Mouse (Mus musculus): ENCODE results near the gene Bfsp2.

The Bfsp2 gene

DNA sequence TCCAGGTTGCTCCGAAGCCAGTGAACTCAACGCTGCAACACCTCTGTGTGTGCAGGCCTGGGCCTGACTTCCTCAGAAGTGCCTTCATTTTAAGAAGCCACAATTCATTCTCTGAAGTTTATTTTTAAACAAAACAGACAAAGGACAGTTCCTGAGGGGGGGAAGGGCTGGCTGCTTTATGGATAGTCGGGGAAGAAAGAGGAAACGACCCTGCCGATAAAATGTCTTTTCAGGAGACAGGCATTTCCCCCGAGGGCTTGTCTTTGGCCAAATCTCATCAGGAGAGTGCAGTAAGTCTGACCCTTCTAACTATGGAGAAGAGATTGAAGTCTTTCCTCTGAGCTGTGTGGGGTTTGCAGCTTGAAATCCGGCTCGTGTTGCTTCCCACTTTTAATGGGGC, 5.4 kb upstream of the Bfsp2 start:
- no peak for DNase-seq (ENCODE audit: low spot score)

DNA sequence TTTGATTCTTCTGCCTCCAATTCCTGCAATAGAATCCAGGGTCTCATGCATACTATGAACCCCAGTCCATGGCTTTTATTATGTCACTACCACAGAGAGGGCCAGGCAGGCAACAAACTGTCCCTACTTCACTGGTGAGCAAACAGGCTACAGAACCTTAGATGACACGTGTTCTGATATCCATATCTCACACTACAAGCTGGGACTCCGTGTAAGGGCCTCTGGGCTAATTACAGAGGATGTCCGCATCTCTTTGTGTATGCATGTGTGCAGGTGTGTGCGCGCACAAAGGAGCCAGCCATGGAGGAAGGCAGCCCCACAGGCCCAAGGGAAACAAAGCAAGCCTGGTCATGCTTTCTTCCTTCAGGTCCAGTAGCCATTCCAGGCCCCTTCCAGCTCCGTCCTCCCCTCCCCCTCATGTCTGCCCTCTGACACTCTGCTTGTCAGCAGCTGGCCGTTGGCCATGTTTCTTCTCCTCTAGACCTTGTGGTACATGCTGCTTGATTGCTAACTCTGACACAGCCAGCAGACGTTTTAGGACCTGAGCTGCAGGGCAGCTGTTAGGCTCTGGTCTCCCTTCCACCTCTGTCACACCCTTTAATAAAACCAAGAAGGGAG, 492 bp upstream of the Bfsp2 start:
- no peak for DNase-seq (ENCODE audit: low spot score)

DNA sequence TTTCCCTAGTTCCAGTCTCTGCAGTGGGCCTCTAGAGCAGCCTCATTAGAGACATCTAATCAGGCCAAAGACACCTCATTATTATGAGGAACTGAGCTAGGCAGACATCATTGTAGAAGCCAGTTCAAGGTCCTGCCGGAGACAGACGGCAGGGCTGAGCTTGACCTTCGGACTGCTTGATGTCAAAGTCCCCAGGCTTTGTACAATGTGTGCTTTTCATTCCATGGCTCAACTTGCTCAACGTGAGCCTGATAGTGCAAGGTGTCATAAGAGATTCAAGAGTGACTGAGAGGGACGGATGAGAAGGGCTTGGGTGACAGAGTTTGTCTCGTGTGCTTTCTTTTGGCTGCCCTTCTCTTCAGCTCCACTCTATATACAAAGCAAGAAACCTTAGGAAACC, 4.8 kb downstream of the Bfsp2 start:
- DNase-seq (ENCODE audit: low spot score) = no peak

DNA sequence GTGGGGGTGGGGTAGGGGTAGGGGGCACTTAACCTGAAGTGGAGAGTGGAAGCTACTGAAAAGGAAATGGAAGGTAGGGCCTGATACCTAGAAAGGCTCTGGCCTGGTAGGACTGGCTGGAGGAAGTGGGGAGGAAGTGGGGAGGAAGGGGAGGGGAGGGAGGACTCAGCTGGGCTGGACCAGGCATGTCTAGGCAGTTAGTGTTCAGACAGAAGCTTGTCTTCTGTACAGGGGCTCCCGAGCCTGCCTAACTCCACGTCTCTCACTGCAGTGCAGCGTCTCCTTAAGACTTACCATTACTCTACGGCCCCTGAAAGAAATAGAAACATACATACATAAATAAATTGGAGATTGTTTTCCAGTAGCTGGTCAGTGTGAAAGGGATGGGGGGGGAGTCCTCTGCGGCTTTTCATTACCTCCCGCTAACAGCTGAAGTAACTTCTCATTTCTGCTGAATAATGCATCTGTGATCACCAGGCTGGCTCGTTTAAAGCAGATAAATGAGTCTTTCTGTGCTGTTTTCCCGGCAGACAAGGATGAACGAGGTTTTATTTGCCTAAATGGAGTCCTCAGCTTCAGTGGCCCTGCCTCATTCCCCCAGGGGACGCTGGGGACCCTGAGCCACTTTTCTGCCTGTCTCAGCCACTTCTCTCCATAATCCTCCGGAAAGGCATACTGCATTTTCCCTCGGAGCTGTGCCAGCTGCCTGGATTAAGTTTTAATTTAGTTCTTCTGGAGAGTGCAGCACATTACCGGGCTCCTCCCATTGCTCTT, 6.1 kb downstream of the Bfsp2 start:
- no peak for DNase-seq (ENCODE audit: low spot score)

DNA sequence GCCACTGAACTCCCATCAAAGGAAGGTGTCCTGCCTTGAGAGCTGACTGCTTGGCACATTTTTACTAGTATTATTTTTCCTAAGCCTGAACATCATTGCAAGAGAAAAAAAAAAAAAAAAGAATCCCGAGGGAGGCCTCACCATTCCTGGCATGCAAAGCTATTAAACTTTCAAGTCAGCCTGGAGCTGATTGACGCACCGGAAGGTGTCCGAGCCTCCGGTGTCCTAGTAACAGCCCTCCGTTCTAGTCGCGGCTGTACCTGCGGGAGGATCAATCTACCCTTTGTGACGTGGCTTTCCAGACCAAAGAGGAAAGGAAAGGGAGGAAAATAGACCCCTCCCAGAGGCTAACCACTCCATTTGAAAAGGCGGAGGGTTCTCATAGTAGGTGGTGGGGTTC, 8.4 kb downstream of the Bfsp2 start:
- DNase-seq (ENCODE audit: low spot score) = no peak

DNA sequence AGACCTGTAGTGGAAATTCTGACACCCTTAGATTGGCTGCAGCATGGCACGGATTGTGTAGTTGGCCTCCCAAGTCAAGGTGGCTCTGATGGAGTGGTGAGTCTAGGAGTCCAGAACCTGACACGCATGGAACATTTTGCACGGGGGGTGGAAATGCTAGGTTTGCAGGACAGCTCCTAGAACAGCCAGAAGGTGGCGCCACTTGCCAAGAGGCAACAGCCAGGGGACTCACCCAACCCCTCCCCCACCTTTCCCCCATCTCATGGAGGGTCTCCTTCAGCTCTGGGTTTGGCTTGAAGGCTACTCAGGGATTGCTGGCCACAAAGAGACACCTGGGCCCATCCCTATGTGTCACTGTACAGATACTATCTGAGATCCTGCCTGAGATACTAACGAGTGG, 10.7 kb downstream of the Bfsp2 start:
- DNase-seq (ENCODE audit: low spot score) = no peak

DNA sequence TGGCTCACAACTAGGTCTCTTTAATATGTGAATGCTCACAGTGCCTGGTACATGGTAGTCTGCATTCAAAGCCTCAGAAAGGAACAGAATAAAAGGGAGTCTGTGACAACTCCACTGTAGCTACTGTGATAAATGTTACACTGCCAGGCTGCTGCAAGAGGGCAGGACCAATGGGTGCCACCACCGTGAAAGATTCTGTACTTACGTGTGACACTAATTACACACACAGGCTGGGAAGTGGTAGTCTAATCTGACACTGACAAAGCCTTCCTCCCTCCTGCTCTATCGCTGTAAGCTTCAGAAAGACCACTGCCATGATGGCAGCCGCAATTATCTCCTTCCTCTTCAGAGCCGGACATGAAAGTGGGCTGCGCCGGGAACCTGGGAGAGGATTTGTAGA, 11.3 kb downstream of the Bfsp2 start:
- DNase-seq (ENCODE audit: low spot score) = no peak

DNA sequence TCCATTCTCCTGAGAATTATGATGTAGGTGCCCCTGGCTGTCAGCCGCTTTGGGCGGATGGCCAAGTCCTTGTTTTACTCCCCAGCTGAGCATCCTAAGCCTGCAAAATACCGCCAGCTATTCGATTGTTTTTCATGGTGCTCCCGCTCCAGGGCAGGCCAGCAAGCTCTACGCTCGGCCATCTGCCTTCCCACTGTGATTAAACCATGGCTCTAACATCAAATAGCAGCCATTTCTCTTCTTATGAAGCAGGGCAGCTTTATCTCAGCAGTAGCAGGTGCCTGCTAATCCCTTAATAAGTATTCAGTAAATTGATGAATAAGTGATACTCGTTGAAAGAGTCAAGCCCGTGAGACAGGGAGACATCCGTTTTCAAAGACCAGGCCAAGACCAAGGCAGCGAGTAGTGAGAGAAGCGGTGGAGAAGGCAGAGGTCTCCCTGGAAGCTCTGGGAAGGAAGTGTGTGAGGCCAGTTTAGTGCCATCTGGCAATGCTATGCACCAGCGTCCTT, 14.5 kb downstream of the Bfsp2 start:
- no peak for DNase-seq (ENCODE audit: low spot score)

DNA sequence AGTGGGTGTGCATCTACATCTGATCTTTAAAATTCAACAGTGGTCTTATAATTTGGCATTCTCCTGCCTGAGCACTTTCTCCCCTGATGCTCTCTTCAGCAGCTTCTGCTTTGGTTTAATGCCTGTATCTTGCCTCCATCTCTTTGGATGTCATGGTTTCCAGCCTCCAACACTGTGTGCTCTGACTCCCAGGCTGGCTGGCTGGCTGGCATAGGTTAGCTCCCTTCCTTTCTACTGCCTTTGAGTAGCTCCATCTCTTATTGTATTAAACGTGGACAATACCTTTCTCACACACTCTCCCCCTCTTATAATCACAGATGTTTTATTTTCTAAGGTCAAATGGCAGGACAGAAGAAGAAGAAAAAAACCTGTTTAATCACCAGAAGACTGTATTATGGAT, 14.9 kb downstream of the Bfsp2 start:
- no peak for DNase-seq (ENCODE audit: low spot score)

DNA sequence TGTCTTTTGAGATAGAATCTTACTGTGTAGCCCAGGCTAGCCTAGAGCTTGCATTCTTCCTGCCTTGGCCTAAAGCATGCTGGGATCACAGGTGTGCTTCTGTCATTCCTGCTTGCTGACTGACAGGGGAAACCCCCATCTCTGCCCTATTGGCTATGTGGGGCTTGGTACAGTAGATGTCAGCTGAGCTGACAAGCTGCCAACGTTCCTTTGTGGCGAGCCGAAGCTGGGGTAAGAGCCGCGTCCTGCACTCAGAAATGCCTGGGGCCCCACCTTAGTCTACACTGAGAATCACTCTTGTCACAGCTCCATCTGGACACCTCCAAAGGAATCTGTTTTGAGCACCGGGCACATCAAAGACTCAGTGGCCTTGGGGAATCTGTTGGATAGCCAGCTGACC, 16.4 kb downstream of the Bfsp2 start:
- DNase-seq (ENCODE audit: low spot score) = no peak

DNA sequence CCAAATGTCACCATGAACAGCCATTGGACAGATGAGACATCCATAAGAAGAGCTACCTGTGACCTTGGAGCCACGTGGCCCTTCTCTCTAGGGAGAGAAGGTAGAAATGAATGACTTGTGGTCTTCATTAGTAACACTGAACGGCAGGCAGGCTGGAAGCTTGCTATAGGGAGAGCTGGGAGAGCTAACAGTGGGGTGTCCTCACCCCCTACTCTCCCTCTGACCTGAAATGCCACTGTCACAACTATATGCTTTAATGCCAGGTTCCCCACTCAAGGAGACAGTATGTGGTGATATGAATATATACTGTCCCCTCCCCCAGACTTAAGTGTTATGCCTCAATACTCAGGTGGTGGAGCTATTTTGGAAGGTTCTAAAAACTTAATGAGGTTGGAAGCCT, 20.4 kb downstream of the Bfsp2 start:
- no peak for DNase-seq (ENCODE audit: low spot score)

DNA sequence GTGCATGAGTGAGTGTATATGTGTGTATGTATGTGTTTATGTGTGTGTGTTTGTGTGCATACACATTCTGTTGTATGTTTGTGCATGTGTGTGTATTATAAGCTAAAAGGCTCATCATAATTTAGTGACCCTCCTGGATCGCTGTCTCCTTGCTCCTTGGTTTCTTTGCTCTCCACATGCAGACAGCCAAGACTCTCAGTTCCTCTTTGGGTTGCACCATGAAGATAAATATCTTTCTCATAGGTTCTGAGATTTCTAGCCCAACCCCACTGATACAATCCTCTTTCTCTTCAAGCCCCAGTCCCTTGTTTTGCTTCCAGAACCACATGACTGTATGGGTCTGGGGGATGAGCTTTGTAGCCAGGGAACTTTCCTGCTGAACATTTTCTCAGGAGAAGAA, 20.9 kb downstream of the Bfsp2 start:
- DNase-seq (ENCODE audit: low spot score) = no peak

DNA sequence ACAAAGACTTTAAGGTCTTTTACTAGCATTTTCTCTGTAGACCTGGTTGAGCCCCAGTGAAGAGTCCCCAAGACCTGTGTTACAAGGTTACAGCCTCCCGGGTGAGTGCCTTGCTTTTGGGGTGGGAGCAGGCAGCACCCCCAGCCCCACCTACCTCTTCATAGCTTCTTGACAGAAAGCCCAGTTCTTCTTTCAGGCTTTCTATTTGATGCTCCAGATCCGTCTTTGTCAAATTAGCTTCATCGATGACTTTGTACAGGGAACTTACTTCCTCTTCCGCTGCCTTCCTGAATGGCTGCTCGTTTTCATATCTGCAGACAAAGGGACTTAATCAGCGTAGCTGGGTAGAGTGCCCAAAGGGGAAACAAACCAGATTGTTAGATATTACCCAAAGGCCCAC, 30.6 kb downstream of the Bfsp2 start:
- DNase-seq (ENCODE audit: low spot score) = no peak

DNA sequence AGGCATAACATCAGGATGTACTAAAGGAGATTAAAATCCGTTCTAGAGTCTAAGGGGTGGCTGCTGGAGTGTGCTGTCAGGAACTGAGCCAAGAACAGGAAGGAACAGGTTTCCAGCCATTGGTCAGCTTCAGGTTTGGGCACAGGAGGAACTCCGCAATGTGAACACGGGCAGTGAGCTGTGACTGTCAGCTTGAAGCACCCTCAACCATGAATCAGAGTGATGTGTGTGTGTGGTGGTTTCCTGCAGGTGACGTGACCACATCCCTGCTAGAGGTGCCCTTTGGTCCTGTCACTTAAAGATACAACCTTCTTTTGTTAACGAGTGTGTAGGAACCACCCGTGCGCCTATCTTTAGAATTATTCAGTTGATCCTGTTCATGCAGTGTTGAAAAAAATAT, 31.1 kb downstream of the Bfsp2 start:
- no peak for DNase-seq (ENCODE audit: low spot score)

DNA sequence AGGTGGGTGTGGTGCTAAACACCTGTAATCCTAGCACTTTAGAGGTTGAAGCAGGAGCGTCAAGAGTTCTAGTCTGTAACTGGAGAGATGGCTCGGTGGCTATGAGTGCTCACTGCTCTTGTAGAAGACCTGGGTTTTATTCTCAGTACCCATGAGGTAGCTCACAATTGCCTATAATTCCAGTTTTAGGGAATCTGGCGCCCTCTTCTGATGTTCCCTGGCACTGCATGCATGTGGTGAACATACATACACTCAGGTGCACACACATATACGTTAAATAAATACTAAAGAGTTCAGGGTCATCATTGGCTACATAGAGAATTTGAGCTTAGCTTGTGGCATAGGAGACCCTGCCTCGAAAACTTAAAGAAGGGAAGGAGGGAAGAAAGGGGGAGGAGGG, 35.6 kb downstream of the Bfsp2 start:
- no peak for DNase-seq (ENCODE audit: low spot score)

DNA sequence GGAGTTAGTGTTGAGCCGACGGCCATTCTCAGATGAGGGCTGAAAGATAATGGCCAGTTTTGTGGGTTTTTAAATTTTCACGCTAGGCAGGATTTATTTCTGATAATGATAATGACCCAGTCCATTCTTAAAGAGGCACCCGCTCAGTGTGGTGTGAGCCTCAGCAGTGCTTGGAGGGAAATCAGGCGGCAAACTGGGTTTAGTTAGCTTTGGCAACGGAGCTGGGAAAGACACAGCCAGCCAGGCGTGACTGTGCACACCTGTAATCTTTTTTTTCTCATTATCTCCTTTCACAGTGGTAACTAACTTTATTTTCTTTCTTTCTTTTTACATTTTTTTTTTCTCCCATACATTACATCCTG, 36.4 kb downstream of the Bfsp2 start:
- DNase-seq (ENCODE audit: low spot score) = no peak

DNA sequence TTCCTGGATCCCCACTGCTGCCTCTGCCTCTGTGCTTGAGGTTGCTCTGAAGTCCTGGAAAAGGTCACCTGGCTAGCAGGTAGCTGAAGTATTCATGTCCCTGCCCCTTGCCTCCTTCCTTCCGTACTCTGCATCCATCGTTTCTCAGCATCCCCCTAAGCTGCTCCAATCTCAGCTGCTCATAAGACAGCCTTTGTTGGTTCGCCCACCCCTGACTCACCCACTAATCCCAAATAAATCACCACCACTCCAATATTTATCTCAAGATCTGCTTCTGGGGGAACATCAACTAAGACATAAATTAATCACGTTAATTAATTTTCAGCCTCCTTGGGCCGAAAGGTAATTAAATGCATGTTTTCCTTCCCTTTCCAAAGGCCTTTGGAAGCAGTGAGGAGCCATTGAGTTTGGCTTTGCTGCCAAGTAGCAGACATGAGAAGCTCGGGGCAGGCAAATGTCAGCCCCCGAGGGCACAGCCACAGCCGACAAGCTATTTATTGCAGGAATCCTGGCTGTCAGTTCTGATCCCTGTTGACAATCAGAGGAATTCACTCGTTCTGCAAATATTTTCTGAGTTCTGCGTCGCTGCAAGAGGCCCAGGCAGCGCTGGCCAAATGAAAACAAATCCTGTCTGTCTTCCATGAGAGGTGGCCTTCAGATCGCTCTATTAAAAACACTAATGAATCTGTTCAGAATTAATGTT, 36.9 kb downstream of the Bfsp2 start:
- DNase-seq (ENCODE audit: low spot score) = no peak

DNA sequence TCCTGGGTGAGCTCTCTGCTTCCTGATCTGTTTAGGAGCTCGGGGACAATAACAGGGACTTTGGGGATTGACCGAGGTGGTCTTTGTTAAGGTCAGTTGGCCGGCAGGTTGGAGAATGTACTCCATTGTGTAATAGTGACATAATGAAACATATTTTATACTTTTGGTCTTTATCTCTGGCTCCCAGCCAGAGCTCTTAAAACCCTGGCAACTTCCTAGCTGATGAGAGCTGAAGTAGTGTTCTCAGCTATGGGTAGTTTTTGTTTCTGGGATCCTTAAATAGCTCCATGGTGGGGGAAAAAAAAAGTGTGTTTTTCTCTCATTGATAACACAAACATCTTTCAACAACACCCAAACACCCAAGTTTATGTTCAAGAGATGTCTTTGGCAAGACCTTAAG, 39.6 kb downstream of the Bfsp2 start:
- DNase-seq (ENCODE audit: low spot score) = no peak

DNA sequence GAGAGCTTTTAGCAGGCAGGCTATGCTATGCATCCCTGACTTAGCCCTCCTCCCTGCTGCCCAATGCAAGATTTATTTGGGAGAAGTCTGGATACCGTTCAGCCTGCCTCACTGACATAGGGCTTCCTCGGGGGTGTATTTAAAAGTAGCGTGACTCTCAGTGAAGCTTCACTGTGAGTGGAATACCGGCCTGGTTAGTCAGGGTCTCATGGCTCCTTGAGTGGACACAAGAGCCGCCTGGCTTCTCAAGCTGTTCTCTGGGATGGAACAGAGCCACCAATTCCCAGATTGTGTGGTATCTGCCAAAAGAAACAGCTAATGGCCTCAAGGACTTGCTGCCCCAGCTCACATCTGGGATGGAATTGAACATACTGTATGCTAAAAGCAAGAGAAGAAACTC, 43.1 kb downstream of the Bfsp2 start:
- no peak for DNase-seq (ENCODE audit: low spot score)

DNA sequence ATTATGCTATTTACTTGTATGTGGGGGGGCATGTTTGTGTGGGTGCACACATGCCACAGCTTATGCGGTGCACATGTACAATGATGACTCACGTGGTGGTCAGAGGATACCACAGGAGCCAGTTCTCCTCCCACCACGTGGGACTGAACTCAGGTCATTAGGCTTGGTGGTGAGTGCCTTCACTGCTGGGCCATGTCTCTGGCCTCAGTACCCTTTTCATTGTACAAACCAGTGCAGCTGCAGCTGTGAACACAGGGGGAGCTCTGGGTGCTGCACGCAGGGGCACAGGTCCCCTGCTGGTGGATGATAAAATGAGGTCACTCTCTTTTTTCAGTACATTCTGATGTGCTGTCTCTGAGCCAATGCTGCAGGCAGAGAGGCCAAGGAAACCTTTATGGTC, 46.1 kb downstream of the Bfsp2 start:
- no peak for DNase-seq (ENCODE audit: low spot score)

DNA sequence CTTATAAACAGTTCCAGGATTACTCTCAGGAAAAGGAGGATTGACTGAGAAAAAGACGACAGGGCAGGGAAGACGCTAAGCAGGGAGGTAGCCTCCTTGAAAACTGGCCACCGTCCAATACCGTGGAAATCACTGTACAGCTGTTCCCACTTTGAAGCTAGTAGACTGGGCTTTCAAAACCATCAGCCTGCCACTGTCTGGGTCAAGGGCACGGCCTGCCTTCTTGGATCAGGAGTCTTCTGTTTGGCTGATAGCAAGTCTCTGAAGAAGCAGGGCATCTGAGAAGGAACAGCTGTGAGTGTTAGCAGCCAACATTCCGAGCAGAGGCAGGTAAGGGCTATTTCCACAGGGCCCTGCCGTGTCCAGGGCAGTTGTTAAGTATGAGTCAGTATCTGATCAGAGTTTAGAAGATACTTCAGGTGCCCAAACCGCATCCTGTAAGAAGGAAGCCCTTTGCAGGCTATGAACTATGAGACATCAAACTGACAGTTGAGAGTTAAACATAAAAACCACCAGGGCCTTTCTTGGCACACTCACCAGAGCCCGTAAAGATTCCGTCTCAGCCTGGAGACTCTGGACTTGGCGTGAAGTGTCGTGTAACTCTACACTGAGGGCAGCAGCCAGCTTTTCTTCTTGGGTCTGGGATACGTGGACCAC, 48.0 kb downstream of the Bfsp2 start:
- DNase-seq (ENCODE audit: low spot score) = no peak

DNA sequence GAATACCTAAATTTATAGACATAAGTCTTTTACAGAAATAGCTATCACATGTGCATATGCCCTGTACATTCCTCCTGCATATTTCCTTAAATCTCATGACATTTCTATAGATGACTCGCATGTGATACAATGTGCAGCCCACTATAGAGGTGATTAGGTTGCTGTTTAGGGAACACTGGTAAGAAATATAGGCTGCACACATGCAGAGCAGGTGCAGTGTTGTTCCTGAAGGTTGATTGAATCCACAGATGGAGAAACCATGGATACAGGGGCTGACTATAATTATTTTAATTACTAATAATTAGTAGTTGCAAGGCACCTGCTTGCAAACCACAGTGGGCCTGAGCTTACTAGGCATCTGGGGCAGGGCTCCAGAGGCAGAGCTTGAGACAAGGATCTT, 48.5 kb downstream of the Bfsp2 start:
- DNase-seq (ENCODE audit: low spot score) = no peak
